Mouse (Mus musculus) heart, embryonic 14.5 days (tissue): Measurements from ENCODE around the gene Tnni3. TPM values are rescaled to one million over a fixed set of nuclear protein-coding genes. Genes with fewer than 3 reads are reported as not detected.

Source experiments
- ATAC-seq: fragments of 200-750 bp; cut with Nextera tagmentation; 2 replicates; pipeline ENCODE4 v1.8.0; 2017; ENCODE audit warnings: low read depth, moderate TSS enrichment; ENCODE audit not compliant: insufficient number of reproducible peaks, insufficient read depth, low FRiP score
- H3K27ac ChIP-seq, 2 experiments: fragments of 200-500 bp in 1 of 2; fragments of 300-500 bp in 1 of 2; sonication (generic) in 1 of 2; replicated peaks in 1 of 2; 2 replicates each; pipeline ENCODE4 v1.5.1; 2012 to 2014; ENCODE audit warnings: low read depth in 2 of 2, low read length in 2 of 2, control low read depth in 1 of 2, mild to moderate bottlenecking in 1 of 2, mixed read lengths in 1 of 2; ENCODE audit not compliant: control insufficient read depth in 1 of 2, insufficient read depth in 1 of 2
- H3K27me3 ChIP-seq: fragments of 300-500 bp; sonication (generic); 2 replicates; pipeline ENCODE4 v1.6.1; 2014; ENCODE audit warnings: mild to moderate bottlenecking, low read length, control low read depth; ENCODE audit not compliant: control insufficient read depth, insufficient read depth
- H3K36me3 ChIP-seq: fragments of 300-500 bp; sonication (generic); 2 replicates; pipeline ENCODE4 v1.6.1; 2014; ENCODE audit warnings: mild to moderate bottlenecking, control low read depth, low read length, mixed read lengths; ENCODE audit not compliant: control insufficient read depth, insufficient read depth
- H3K4me1 ChIP-seq, 2 experiments: fragments of 200-500 bp in 1 of 2; fragments of 300-500 bp in 1 of 2; sonication (generic) in 1 of 2; 2 replicates each; pipeline ENCODE4 v1.6.1; 2012 to 2014; ENCODE audit warnings: low read length in 2 of 2, control low read depth in 1 of 2, mixed read lengths in 1 of 2; ENCODE audit not compliant: control insufficient read depth in 2 of 2, insufficient read depth in 2 of 2
- H3K4me2 ChIP-seq: fragments of 300-500 bp; sonication (generic); 2 replicates; pipeline ENCODE4 v1.6.1; 2014; ENCODE audit warnings: mild to moderate bottlenecking, low read length
- H3K4me3 ChIP-seq, 2 experiments: fragments of 200-500 bp in 1 of 2; fragments of 300-500 bp in 1 of 2; sonication (generic) in 1 of 2; 2 replicates each; pipeline ENCODE4 v1.5.1; 2012 to 2014; ENCODE audit warnings: low read length in 2 of 2, mild to moderate bottlenecking in 2 of 2, control low read depth in 1 of 2, low read depth in 1 of 2, moderate library complexity in 1 of 2; ENCODE audit not compliant: control insufficient read depth in 1 of 2, insufficient read depth in 1 of 2
- H3K9ac ChIP-seq: fragments of 300-500 bp; sonication (generic); 2 replicates; pipeline ENCODE4 v1.6.1; 2014; ENCODE audit warnings: mild to moderate bottlenecking, low read length
- H3K9me3 ChIP-seq: fragments of 300-500 bp; sonication (generic); 2 replicates; pipeline ENCODE4 v1.6.1; 2016; ENCODE audit warnings: low read length, control low read depth; ENCODE audit not compliant: control insufficient read depth
- WGBS: fragments of 180-500 bp; shearing (Covaris S2); extraction: QIAGEN DNeasy Blood & Tissue Kit; methylation state at CpG from one replicate; pipeline ENCODE4 v1.1.7; 2014; 5-methylcytosine and 5-hydroxymethylcytosine counted together
- polyA plus RNA-seq: library from polyadenylated mRNA; unstranded; fragments of >200 nt; fragmentation: Nextera tagmentation; extraction: Ambion mirVana; gene quantifications from 2 replicates; pipeline ENCODE4 v1.2.1, GENCODE M21; 2014

Tnni3 gene
- polyA plus RNA-seq, 1 experiment from 2014 or later = 2,958 TPM

GRCm38 (mm10) chr7:4493991-4494390 is 30.0 kb downstream of the Tnni3 start:
- peaks cover 74% of the 10 kb centered on the region for H3K36me3 ChIP-seq
- no peak overlapping the region; the same call in 1 of the 2 replicates for H3K9ac ChIP-seq
- no peak overlapping the region for H3K27ac ChIP-seq
- no peaks in the 10 kb centered on the region for H3K9me3 ChIP-seq
- H3K4me1 ChIP-seq = peaks cover 31 to 39% of the 10 kb centered on the region in 2 experiments
- no peak overlapping the region for H3K4me3 ChIP-seq
- no peaks in the 10 kb centered on the region for H3K27me3 ChIP-seq
- H3K4me2 ChIP-seq = no peak overlapping the region
- ATAC-seq = no peak
- 70% methylated on average over 1 of the region's 1 CpGs for WGBS

- no peak for ATAC-seq
- Histone ChIP-seq H3K4me2 (no peak overlapping the region), H3K36me3 (peaks cover 82% of the 10 kb centered on the region), H3K27me3 (no peaks in the 10 kb centered on the region), H3K9ac (peak overlapping the region; percentile 14; the same call in 1 of the 2 replicates), H3K9me3 (no peaks in the 10 kb centered on the region), H3K4me3 (no peak overlapping the region), H3K27ac (peak overlapping the region; percentile 82 to 83), H3K4me1 (peaks cover 18 to 25% of the 10 kb centered on the region in 2 experiments)
- WGBS = 68% methylated on average over 13 of the region's 13 CpGs
Measured at GRCm38 (mm10) chr7:4492284-4493224, 31.5 kb downstream of the Tnni3 start.

GRCm38 (mm10) chr7:4491308-4491707 is 32.7 kb downstream of the Tnni3 start:
- peak; percentile 67 for ATAC-seq
- H3K4me2 ChIP-seq = no peak overlapping the region

GRCm38 (mm10) chr7:4482281-4482680 is 41.7 kb downstream of the Tnni3 start:
- Histone ChIP-seq H3K4me3 (no peak overlapping the region), H3K9me3 (no peaks in the 10 kb centered on the region)

More at GRCm38 (mm10) chr7:4491308-4491707, 32.7 kb downstream of the Tnni3 start:
- Histone ChIP-seq H3K4me1 (peaks cover 14 to 21% of the 10 kb centered on the region in 2 experiments), H3K27me3 (no peaks in the 10 kb centered on the region), H3K9me3 (no peaks in the 10 kb centered on the region), H3K27ac (peak overlapping the region; percentile 82 to 83), H3K9ac (no peak overlapping the region), H3K36me3 (peaks cover 81% of the 10 kb centered on the region), H3K4me3 (no peak overlapping the region)
- 67% methylated on average over 6 of the region's 6 CpGs for WGBS

GRCm38 (mm10) chr7:4479674-4480073 is 44.4 kb downstream of the Tnni3 start:
- Histone ChIP-seq H3K27me3 (no peaks in the 10 kb centered on the region), H3K4me2 (peak overlapping the region; percentile 89; the same call in 1 of the 2 replicates), H3K9me3 (no peaks in the 10 kb centered on the region), H3K4me3 (no peak overlapping the region), H3K36me3 (peaks cover 44% of the 10 kb centered on the region), H3K27ac (no peak overlapping the region), H3K9ac (no peak overlapping the region), H3K4me1 (peaks cover 7 to 19% of the 10 kb centered on the region in 2 experiments)
- no peak for ATAC-seq
- WGBS = 21% methylated on average over 6 of the region's 6 CpGs

More at GRCm38 (mm10) chr7:4482281-4482680, 41.7 kb downstream of the Tnni3 start:
- ATAC-seq = no peak
- Histone ChIP-seq H3K9ac (no peak overlapping the region), H3K4me2 (no peak overlapping the region), H3K36me3 (peaks cover 70% of the 10 kb centered on the region), H3K4me1 (peaks cover 7 to 18% of the 10 kb centered on the region in 2 experiments), H3K27ac (no peak overlapping the region), H3K27me3 (no peaks in the 10 kb centered on the region)
- WGBS = 87% methylated on average over 12 of the region's 12 CpGs

GRCm38 (mm10) chr7:4478796-4479291 is 45.2 kb downstream of the Tnni3 start:
- WGBS = 2% methylated on average over 16 of the region's 16 CpGs
- no peak for ATAC-seq

GRCm38 (mm10) chr7:4478021-4478795 is 45.8 kb downstream of the Tnni3 start:
- Histone ChIP-seq H3K4me3 (peak overlapping the region; percentile 53 to 75), H3K9ac (peak overlapping the region; percentile 73), H3K4me1 (peaks cover 7 to 19% of the 10 kb centered on the region in 2 experiments), H3K4me2 (peak overlapping the region; percentile 89), H3K27me3 (peaks cover 9% of the 10 kb centered on the region; the same call in 1 of the 2 replicates), H3K9me3 (no peaks in the 10 kb centered on the region), H3K36me3 (peaks cover 29% of the 10 kb centered on the region), H3K27ac (peak overlapping the region; percentile 93)
- peak; percentile 95 for ATAC-seq
- WGBS = under 1% methylated on average over 39 of the region's 39 CpGs

More at GRCm38 (mm10) chr7:4478796-4479291, 45.2 kb downstream of the Tnni3 start:
- Histone ChIP-seq H3K4me2 (peak overlapping the region; percentile 89), H3K36me3 (peaks cover 36% of the 10 kb centered on the region), H3K27me3 (peaks cover 5% of the 10 kb centered on the region; the same call in 1 of the 2 replicates), H3K4me1 (peaks cover 7 to 19% of the 10 kb centered on the region in 2 experiments), H3K9ac (peak overlapping the region; percentile 73), H3K4me3 (peak overlapping the region; percentile 49 to 53), H3K27ac (peak overlapping the region; percentile 84 to 93), H3K9me3 (no peaks in the 10 kb centered on the region)
